Mouse (Mus musculus): ENCODE results near the gene Tbc1d16. TPM values are rescaled to one million over a fixed set of nuclear protein-coding genes. Genes with fewer than 3 reads are reported as not detected.

Tbc1d16 gene
- total RNA-seq, 2 experiments from 2014 or later, result 24.8 to 27.5 TPM

DNA sequence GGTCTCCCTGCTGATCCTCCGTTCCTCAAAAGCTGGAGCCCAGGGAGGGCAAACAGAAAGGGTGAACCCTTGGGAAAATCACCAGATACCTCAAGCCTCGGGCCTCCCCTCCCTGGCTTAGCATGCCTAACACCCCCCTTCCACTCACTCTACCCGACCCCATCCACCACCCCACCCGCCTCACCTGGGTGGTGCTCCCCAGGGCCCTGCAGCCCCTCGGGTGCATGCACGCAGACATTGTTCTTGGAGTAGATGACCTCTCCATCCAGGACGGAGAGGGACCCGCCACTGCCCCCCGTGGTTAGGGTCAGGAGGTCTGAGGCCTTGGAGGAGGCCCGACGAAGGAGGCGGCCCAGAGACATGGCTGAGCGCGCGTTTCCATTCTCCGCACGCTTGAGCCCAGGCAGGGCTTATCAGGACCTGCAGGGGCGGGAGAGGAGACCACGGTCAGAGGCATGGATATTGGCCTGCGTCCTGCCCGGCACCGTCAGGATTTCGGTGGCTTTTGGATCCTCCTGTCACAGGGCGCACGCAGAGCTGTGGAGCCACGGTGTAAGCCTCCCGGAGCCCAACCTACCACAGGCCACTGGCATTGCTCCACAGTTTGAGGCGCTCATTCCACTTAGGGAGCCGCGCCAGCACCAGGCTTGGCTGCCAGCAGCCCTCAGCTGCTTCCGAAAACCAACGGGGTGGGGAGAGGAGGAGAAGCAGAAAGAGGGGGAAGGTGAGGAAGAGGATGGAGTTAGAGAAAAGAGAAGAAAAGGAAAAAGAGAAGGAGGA lies 17.8 kb downstream of the Tbc1d16 start:
- DNase-seq (ENCODE audit: low spot score in 2 of 2), result peak; percentile 69 to 81

- no peak for DNase-seq (ENCODE audit: low spot score in 2 of 2)
Measured at GRCm38 (mm10) chr11:119209371-119210025, 18.8 kb downstream of the Tbc1d16 start.

DNA sequence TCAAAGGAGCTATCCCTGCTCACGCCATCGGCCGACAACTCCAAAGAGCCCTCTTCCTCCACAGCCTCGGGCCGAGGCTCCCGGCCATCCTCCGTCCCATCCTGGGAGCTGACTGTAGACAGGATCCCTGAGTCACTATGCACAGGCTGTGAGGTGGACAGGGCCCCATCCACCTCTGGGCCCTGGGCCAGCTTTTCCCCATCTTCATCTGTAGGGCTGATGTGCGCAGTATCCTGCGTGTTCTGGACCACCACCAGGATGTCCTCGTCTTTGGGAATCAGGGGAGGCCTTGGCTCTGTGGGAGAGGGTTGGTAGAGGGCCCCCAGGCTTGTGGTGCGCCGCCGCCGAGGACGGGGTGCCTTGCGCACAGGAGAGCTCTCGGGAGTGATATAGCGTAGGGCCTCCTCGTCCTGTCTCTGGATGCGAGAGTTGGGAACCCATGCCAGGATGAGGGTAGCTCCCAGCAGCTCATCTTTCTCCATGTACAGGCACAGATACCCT lies 19.4 kb downstream of the Tbc1d16 start:
- DNase-seq (ENCODE audit: low spot score in 2 of 2), result no peak

- DNase-seq (ENCODE audit: low spot score in 2 of 2), result no peak
Measured at GRCm38 (mm10) chr11:119207986-119208385, 20.3 kb downstream of the Tbc1d16 start.

- DNase-seq (ENCODE audit: low spot score in 2 of 2), result peak; percentile 66 to 79
Measured at GRCm38 (mm10) chr11:119206562-119206961, 21.7 kb downstream of the Tbc1d16 start.

DNA sequence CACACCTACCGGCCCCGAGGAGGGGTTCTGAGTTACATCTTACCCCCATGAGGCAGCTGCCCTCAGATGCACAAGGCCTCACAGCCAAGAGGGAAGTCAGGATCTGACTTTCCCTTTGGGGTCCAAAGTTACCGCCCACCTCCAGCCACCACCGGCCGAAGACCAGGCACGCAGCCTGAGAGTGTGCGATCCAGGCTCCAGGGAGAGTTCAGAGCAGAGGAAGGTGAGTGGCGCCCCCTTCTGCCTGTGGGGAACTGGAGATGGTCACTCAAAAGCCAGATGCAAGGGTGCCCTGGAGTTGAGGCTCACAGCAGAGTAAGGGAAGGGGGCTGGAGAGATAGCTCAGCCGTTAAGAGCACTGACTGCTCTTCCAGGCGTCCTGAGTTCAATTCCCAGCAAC lies 22.6 kb downstream of the Tbc1d16 start:
- no peak for DNase-seq (ENCODE audit: low spot score in 2 of 2)

- no peak for DNase-seq (ENCODE audit: low spot score in 2 of 2)
Measured at GRCm38 (mm10) chr11:119203423-119203822, 24.9 kb downstream of the Tbc1d16 start.

GRCm38 (mm10) chr11:119199233-119199601 lies 29.1 kb downstream of the Tbc1d16 start:
- DNase-seq (ENCODE audit: low spot score in 2 of 2), result no peak

DNA sequence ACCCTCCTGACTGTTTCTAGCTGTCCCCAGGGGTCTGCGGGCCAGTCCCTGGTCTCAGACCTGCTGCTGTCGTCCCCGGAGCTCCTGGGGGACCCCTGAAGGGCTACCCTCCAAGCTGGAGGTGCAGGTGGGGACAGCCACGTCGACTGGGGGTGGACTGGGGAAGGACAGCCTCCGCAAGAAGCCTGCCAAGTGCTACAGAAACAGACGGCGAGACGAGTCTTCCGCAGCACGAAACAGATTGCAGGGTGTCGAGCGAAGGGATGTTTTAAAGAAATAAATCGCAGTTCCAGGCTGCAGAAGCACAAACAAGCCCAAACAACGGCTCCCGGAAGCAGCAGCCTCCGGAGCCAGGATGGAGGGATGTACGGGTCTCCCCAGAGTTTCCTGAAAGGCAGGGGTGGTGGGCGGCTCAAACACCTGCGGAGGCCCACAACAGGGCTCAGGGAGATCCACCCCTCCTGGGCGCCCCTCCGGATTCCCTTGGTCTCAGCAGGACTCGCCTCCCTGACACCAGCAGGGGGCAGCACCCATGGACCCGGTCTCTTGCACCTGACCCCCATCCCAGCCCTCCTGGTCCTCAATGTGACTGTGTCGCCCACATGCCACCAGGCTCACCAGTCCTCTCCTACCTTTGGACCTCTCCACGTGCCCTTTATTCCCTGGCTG lies 29.6 kb downstream of the Tbc1d16 start:
- peak; percentile 71 to 87 for DNase-seq (ENCODE audit: low spot score in 2 of 2)

DNA sequence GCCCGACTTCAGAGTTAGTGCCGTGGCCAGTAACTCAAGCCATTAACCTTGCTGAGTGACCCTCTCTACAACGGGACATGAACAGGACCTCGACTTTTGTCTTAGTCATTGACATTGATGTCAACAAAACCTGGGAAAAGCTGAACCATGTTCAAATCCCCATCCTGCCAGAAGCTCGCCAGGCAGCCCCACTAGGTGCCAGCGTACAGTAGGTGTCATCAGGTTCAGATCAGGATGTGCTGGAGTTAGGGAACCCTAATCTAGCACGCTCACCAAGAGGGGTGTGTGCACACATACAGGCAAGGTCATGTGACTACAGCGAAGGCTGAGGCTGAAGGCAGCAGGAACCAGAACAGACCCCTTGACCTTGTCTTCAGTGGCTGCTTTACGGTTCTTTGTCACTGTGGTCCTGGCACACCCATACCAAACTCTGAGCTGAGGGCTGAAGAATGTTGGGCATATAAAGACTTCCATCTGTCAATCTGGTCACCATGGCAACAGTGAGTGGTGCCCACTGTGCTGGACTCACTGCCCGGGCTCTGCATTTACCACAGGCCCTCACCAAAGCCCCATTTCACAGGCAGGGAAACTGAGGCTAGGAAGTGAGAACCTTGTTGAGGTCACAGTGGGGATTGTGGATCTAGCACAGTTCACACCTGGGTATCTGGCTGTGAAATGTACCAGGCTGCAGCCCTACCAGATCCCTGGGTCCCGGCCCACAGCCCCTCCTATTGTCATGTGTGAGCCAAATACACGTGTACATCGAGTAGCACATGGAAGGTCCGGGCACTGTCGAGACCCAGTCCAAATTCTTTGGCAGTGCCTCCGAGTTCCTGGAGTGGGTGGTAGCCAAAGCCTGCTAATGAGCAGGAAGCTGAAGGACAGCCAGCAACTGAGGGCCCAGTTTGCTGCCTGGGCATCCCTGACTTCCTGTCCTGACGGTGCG lies 30.4 kb downstream of the Tbc1d16 start:
- no peak for DNase-seq (ENCODE audit: low spot score in 2 of 2)

DNA sequence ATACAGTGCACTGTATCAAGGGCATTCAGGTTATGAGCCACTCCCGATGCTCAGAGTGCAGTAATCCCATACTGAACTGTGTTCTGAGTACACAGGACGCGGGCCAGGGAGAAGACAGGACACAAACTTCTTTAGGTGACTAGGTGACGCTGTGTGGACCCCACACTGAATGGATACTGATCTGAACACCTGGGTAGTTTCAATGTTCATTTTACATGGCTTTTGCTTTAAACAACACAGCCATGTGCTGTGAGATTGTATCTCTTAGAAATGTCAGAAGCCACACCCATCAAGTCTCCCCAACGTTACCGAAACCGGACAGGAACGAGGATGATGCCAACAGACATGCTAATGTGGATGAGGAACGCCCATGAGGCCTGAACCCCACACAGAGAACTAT lies 35.7 kb downstream of the Tbc1d16 start:
- DNase-seq (ENCODE audit: low spot score in 2 of 2), result no peak

- no peak for DNase-seq (ENCODE audit: low spot score in 2 of 2)
Measured at GRCm38 (mm10) chr11:119192176-119192575, 36.1 kb downstream of the Tbc1d16 start.

- no peak for DNase-seq (ENCODE audit: low spot score in 2 of 2)
Measured at GRCm38 (mm10) chr11:119191606-119192081, 36.7 kb downstream of the Tbc1d16 start.

DNA sequence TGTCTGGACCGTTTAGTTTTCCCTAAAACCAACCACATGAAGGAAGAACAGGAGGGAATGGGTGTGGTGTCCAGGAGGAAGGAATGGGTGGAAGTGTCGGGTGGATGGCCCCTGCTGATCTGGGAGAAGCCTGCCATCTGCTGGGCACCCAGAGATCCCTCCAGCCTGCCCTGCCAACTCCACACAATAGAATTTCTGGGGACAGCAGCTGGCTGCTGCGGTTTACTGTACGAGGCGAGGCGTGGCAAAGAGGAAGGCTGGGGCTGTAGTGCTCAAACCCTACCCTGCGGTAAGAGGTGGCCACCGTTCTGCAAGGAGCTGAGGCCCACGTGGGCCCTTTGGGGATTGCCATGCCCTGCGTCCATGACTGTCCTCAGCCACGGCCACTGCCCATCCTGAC lies 37.8 kb downstream of the Tbc1d16 start:
- peak; percentile 66 to 71 for DNase-seq (ENCODE audit: low spot score in 2 of 2)

GRCm38 (mm10) chr11:119189319-119189718 lies 39.0 kb downstream of the Tbc1d16 start:
- no peak for DNase-seq (ENCODE audit: low spot score in 2 of 2)

- no peak for DNase-seq (ENCODE audit: low spot score in 2 of 2)
Measured at GRCm38 (mm10) chr11:119188389-119188788, 39.9 kb downstream of the Tbc1d16 start.

DNA sequence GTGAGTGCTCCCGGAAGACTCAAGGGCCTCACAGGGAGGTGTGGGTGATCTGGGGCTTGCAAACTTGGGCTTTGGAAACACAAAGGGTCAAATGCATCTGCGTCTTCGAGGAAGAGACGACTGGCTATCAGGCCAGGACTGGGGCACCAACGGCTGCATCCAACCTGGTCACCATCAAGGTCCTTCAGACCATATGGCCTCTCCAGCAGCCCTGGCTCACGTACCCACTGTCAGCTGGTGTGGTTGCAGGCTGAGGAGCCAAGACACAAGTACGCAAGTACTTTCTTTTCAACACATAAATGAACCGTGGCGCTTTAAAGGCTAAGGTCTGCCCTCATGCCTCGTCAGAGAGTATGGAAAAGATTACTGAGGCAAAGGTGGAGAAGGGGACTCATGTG lies 40.5 kb downstream of the Tbc1d16 start:
- DNase-seq (ENCODE audit: low spot score in 2 of 2), result no peak

- DNase-seq (ENCODE audit: low spot score in 2 of 2), result peak; percentile 64
Measured at GRCm38 (mm10) chr11:119186989-119187799, 41.1 kb downstream of the Tbc1d16 start.

DNA sequence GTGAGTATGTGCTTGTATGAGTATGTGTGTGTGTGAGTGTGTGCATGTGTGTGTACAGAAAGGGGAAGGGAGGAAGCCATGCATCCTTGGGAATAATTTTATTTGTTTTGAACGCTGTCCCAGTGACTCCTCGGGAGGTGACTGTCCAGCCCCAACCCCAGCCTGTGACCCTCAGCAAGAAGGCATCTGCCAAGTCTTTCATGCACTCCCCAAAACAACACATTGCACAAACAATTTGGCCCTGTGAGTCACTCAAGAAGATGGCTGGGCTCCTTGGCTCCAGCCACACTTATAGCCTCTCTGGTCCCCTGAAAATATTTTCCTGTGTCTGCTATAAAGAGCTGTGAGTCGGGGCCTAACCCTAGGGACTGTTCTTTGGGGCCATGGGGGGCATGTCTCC lies 41.9 kb downstream of the Tbc1d16 start:
- DNase-seq (ENCODE audit: low spot score in 2 of 2), result no peak
